Mouse (Mus musculus): ENCODE measurements around the gene Ccdc14. TPM values are rescaled to one million over a fixed set of nuclear protein-coding genes. Genes with fewer than 3 reads are reported as not detected.

The Ccdc14 gene
- total RNA-seq, 4 experiments from 2014 or later = 1.9 to 3.1 (median 2.4) TPM

Other genes starting within 250 kb of the Ccdc14 start
- gene Kalrn, start 117.1 kb upstream of the Ccdc14 start, total RNA-seq (2022) = 10 to 100 TPM; 25.1 to 32.5 (median 29.6) TPM
- not detected for gene Ropn1, start 40.7 kb upstream of the Ccdc14 start, total RNA-seq (2022)
- gene Mylk, start 54.6 kb downstream of the Ccdc14 start, total RNA-seq (2022) = 10 to 100 TPM; 25.5 to 32.9 (median 31.7) TPM